Mouse (Mus musculus): ENCODE results near the gene Zmynd8. TPM values are rescaled to one million over a fixed set of nuclear protein-coding genes. Genes with fewer than 3 reads are reported as not detected.
A peak's percentile ranks its signal among the peaks of the same experiment; 100 is the strongest.

The Zmynd8 gene
- polyA plus RNA-seq, 1 experiment from 2014 or later = 79.5 TPM

DNA sequence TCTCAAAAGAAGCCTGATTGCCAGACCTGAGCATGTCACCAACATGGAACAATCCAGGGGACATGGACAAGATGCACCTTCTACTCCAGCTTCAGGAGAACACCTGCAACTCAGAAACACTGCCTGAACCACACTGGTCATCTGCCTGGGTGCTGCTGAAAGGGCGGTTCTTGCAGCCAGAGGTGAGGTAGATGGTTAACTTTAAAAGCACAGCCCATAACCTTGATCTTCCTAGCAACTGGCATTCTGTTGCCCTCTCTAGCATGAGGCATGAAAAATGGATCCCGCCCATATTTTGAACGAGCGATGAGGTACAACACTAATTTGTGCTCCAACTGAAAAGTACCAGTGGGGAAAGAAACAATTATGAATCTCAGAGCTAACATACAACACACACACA, 21.6 kb downstream of the Zmynd8 start:
- ATAC-seq (ENCODE audit: low FRiP score) = no peak
- H3K9ac ChIP-seq (replicated peaks) = peak overlapping the region; percentile 44
- H3K27me3 ChIP-seq (replicated peaks) = no peaks in the 10 kb centered on the region
- WGBS = 40% methylated on average over 4 of the region's 4 CpGs
- H3K36me3 ChIP-seq = peaks cover 9% of the 10 kb centered on the region
- H3K4me2 ChIP-seq = peak overlapping the region; percentile 73
- H3K4me1 ChIP-seq = peaks cover 94% of the 10 kb centered on the region
- peak overlapping the region; percentile 31 for H3K4me3 ChIP-seq (replicated peaks)
- H3K9me3 ChIP-seq (replicated peaks) = no peaks in the 10 kb centered on the region
- H3K27ac ChIP-seq (replicated peaks) = peak overlapping the region; percentile 94

DNA sequence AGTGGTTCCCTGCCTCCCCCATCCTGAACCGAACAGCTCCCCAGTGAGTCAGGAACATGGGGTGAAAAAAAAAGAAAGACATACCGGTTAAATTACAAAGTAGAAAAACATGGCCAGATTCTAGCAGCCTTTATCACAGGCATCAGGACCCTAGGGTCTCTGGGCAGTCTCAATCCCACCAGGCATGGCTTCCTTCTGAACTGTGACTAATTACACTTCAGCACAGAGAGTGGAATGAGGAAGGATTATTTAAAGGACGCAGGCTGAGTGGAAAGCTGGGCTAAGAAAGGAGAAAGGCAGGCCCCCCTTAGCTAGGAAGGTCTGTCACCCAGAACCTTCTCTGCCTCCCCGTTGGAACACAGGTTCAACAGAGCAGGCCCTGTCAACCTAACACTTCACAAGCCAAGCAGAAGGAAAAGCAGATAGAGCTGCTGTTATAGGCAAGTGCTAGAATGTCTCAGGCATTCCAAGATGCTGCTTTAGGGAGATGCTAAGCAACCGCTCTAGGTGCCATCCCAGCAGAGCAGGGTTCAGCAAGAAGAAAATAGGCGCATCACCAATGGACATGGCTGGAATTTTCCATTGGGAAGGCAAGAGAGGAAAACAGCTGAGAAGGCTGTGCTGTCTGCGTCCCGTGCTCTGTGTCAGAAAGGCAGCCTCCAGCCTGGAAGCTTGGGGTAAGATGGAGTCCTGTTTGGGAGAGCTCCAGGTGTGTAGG, 22.5 kb downstream of the Zmynd8 start:
- H3K4me1 ChIP-seq = peaks cover 92% of the 10 kb centered on the region
- H3K9me3 ChIP-seq (replicated peaks) = no peaks in the 10 kb centered on the region
- H3K27me3 ChIP-seq (replicated peaks) = no peaks in the 10 kb centered on the region
- no peak for ATAC-seq (ENCODE audit: low FRiP score)
- H3K9ac ChIP-seq (replicated peaks) = peak overlapping the region; percentile 44
- 25% methylated on average over 8 of the region's 8 CpGs for WGBS
- peaks cover 9% of the 10 kb centered on the region for H3K36me3 ChIP-seq
- H3K4me3 ChIP-seq (replicated peaks) = peak overlapping the region; percentile 17
- peak overlapping the region; percentile 73 for H3K4me2 ChIP-seq
- H3K27ac ChIP-seq (replicated peaks) = peak overlapping the region; percentile 94

DNA sequence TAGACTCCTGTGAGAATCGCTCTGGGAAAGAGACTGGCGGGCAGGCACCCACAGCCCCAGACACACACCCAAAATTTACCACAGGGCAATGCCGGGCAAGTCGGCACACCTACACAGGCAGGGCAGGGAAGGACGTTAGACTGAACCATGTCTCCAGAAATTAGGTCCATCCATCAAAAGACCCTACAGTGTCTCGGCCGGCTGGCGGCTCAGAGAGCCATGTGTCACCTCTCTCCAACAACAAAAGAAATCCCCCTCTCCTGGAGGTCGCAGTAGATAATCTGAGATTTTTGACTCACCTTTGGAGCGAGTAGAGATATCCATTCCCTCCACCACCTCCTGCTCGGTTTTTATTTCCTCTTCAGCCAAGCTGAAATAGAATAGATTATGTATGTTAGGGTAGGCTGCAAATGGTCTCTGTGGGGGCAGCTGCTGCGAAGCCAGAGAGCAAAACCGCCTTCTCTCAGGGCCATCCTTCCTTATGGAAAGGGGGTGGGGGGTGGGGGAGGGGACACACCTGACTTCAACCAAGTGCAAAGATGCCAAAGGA, 23.3 kb downstream of the Zmynd8 start:
- no peaks in the 10 kb centered on the region for H3K9me3 ChIP-seq (replicated peaks)
- no peaks in the 10 kb centered on the region for H3K27me3 ChIP-seq (replicated peaks)
- H3K27ac ChIP-seq (replicated peaks) = peak overlapping the region; percentile 94
- H3K9ac ChIP-seq (replicated peaks) = peak overlapping the region; percentile 49
- peak; percentile 14; the same call in 1 of the 2 replicates for ATAC-seq (ENCODE audit: low FRiP score)
- H3K4me1 ChIP-seq = peaks cover 91% of the 10 kb centered on the region
- peaks cover 9% of the 10 kb centered on the region for H3K36me3 ChIP-seq
- 7% methylated on average over 13 of the region's 13 CpGs for WGBS
- H3K4me2 ChIP-seq = peak overlapping the region; percentile 73
- peak overlapping the region; percentile 25 for H3K4me3 ChIP-seq (replicated peaks)

DNA sequence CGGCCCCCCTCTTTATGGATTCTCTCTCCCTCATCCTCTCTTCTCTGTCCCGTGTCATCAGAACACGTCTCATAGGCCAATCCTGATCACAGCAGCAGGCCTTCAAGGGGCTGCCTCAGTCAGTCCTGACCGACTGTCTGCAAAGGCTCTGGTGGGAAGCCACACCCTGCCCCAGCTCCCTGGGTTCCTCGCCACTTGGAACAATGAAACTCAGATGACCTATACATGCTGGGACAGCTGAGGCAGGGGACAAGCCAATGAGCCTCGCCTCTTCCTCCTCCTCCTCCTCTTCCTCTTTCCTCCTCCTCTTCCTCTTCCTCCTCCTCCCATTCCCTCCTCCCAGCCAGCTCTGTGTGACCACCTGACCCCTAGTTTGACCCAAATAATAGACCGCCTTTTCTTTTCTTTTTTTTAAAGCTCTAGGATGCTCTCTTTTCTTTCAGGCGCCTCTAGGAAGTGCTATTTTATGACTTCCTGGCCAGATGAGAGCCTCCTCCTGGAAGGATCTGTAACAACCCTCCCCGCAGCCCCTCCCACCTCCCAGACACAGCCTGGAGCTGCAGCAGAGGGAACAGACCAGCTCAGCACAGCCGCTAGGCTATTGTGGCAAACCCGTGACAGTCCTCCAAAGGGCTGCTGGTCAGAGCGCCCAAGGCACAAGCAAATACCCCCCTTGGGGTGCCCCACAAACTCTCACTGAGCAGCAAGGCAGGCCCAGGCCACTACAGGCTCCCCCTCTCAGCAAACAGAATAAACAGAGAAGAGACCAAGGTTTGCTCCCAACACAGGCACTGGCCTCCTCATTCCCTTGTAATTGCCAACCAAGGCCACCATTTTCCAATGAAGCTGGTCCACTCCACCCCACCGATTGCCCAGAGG, 24.1 kb downstream of the Zmynd8 start:
- Histone ChIP-seq H3K4me3 (replicated peaks) (peak overlapping the region; percentile 25), H3K36me3 (peaks cover 12% of the 10 kb centered on the region), H3K4me2 (peak overlapping the region; percentile 73), H3K9ac (replicated peaks) (peak overlapping the region; percentile 49), H3K27ac (replicated peaks) (peak overlapping the region; percentile 94), H3K4me1 (peaks cover 90% of the 10 kb centered on the region), H3K9me3 (replicated peaks) (no peaks in the 10 kb centered on the region), H3K27me3 (replicated peaks) (no peaks in the 10 kb centered on the region)
- peak; percentile 71 for ATAC-seq (ENCODE audit: low FRiP score)
- WGBS = 13% methylated on average over 13 of the region's 13 CpGs

DNA sequence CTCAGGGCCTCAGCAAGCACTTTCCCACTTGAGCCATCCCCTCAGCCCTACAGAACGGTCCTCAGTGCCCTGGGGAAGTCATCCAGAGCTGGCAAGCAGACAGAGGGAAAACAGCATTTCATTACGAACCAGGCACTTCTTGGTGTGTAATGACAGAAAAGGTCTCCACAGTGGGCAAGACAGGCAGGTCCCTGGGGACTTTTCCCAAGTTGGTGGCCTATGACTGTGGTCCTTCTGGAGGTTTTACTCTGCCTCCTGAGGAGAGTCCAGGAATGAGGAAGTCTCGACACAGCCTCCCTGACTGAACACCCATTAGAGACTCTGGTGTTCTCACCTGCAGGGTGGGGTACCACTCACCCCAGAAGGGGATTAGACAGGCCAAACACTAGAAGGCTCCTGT, 25.0 kb downstream of the Zmynd8 start:
- no peak overlapping the region for H3K4me2 ChIP-seq
- peaks cover 90% of the 10 kb centered on the region for H3K4me1 ChIP-seq
- WGBS = 45% methylated on average over 3 of the region's 3 CpGs
- H3K9ac ChIP-seq (replicated peaks) = no peak overlapping the region
- H3K4me3 ChIP-seq (replicated peaks) = no peak overlapping the region
- no peak for ATAC-seq (ENCODE audit: low FRiP score)
- H3K27ac ChIP-seq (replicated peaks) = peak overlapping the region; percentile 94
- no peaks in the 10 kb centered on the region for H3K27me3 ChIP-seq (replicated peaks)
- H3K36me3 ChIP-seq = peaks cover 12% of the 10 kb centered on the region
- no peaks in the 10 kb centered on the region for H3K9me3 ChIP-seq (replicated peaks)

DNA sequence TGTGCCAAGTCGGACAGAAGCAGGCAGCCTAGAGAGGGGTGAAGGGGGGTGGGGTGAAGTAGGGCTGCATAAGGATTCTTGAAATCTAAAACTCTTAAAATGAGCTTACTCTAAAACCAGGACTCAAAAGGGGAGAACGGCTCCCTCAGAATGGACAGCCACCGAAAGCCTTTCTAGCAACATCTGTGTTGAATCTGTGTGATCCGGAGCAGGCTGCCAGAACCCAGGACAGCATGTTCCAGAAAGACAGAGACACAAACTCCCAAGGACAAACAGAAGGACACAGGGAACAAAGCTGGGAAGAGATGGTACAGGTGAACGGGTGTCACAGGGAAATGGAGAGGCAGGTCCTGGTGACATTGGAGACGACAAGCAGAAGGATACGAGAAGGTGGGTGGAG, 25.6 kb downstream of the Zmynd8 start:
- 77% methylated on average over 7 of the region's 7 CpGs for WGBS
- H3K36me3 ChIP-seq = peaks cover 12% of the 10 kb centered on the region
- H3K9me3 ChIP-seq (replicated peaks) = no peaks in the 10 kb centered on the region
- ATAC-seq (ENCODE audit: low FRiP score) = no peak
- peak overlapping the region; percentile 94; the same call in 1 of the 2 replicates for H3K27ac ChIP-seq (replicated peaks)
- 0 out of 2 replicates have a peak overlapping the region, but pooled peaks have one; percentile 14 for H3K9ac ChIP-seq (replicated peaks)
- H3K4me1 ChIP-seq = peaks cover 92% of the 10 kb centered on the region
- no peaks in the 10 kb centered on the region for H3K27me3 ChIP-seq (replicated peaks)
- no peak overlapping the region for H3K4me3 ChIP-seq (replicated peaks)
- H3K4me2 ChIP-seq = no peak overlapping the region

DNA sequence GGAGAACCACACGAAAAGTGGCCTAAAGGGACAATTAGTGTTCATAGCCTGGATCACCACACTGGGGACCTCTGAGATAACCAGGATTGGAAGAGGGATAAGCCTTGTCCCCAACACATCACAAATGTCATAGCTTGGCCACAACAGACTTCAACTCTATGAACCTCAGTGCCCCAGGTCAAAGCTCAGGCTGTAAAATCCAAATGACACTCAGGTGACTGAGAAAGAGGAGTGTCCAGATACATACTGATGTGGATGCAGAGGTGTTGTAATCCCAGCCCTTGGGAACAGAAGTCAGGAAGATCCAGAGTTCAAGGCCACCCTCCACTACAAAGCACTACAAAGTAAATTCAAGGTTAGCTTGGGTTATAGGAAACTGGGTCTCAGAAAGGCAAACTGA, 29.6 kb downstream of the Zmynd8 start:
- WGBS = 58% methylated on average over 1 of the region's 1 CpGs
- no peaks in the 10 kb centered on the region for H3K9me3 ChIP-seq (replicated peaks)
- H3K27ac ChIP-seq (replicated peaks) = peak overlapping the region; percentile 78
- no peak overlapping the region for H3K9ac ChIP-seq (replicated peaks)
- peaks cover 78% of the 10 kb centered on the region for H3K4me1 ChIP-seq
- H3K36me3 ChIP-seq = peaks cover 10% of the 10 kb centered on the region
- H3K4me3 ChIP-seq (replicated peaks) = no peak overlapping the region
- H3K27me3 ChIP-seq (replicated peaks) = no peaks in the 10 kb centered on the region
- H3K4me2 ChIP-seq = no peak overlapping the region
- no peak for ATAC-seq (ENCODE audit: low FRiP score)

DNA sequence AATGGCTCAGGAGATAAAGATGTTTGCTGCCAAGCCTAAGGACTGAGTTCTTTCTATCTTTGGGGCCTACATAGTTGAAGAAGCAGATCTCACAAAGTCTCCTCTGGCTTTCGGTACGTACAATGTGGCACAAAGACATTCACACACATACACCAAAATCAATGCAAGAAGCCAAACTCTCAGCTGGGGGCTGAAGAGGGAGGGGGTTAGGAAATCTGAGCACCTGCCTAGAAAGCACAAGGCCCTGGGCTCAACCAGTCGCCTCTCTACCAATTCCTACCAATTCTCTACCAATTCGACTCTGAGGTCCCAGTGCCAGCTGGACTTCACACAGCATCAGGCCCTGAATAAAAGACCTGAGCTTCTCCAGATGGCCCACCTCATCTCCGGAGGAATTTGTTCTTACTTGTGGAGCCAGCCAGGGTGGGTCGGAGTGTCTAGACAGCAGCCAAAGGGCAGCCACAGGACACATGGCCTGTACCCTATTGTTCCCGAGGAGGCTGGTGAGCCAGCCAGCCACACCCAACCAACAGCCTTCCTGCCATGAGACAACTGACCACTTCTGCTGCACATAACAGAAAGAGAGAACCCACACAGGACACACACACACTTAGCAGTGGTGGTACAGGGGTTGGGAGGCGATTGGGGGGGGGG, 30.2 kb downstream of the Zmynd8 start:
- ATAC-seq (ENCODE audit: low FRiP score) = no peak
- H3K9ac ChIP-seq (replicated peaks) = no peak overlapping the region
- H3K4me2 ChIP-seq = no peak overlapping the region
- no peak overlapping the region for H3K4me3 ChIP-seq (replicated peaks)
- peaks cover 77% of the 10 kb centered on the region for H3K4me1 ChIP-seq
- no peaks in the 10 kb centered on the region for H3K9me3 ChIP-seq (replicated peaks)
- H3K36me3 ChIP-seq = peaks cover 4% of the 10 kb centered on the region
- H3K27ac ChIP-seq (replicated peaks) = peak overlapping the region; percentile 78
- 47% methylated on average over 8 of the region's 8 CpGs for WGBS
- no peaks in the 10 kb centered on the region for H3K27me3 ChIP-seq (replicated peaks)

DNA sequence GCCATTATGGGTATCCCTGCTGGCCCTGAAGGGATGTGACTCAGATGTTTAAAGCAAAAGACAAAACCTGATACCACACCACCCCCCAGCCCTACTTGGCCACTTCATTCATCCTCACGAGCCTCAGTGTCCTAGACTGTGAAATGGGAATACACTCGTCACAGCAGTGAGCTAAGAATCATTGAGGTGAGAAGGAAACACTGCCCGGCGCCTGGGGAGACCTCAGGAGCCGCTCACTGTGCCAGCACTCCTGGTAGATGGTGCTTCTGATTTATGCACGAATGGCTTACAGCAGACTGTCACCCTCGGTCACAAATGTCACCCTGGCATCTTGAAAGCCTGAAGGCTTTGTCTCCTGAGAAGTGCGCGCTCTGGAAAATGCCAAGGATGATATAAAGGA, 31.3 kb downstream of the Zmynd8 start:
- H3K4me2 ChIP-seq = no peak overlapping the region
- no peak for ATAC-seq (ENCODE audit: low FRiP score)
- H3K4me1 ChIP-seq = peaks cover 77% of the 10 kb centered on the region
- H3K9me3 ChIP-seq (replicated peaks) = no peaks in the 10 kb centered on the region
- H3K4me3 ChIP-seq (replicated peaks) = no peak overlapping the region
- H3K9ac ChIP-seq (replicated peaks) = no peak overlapping the region
- WGBS = 36% methylated on average over 9 of the region's 9 CpGs
- H3K36me3 ChIP-seq = peaks cover 3% of the 10 kb centered on the region; the same call in 1 of the 2 replicates
- no peaks in the 10 kb centered on the region for H3K27me3 ChIP-seq (replicated peaks)
- peak overlapping the region; percentile 78 for H3K27ac ChIP-seq (replicated peaks)

DNA sequence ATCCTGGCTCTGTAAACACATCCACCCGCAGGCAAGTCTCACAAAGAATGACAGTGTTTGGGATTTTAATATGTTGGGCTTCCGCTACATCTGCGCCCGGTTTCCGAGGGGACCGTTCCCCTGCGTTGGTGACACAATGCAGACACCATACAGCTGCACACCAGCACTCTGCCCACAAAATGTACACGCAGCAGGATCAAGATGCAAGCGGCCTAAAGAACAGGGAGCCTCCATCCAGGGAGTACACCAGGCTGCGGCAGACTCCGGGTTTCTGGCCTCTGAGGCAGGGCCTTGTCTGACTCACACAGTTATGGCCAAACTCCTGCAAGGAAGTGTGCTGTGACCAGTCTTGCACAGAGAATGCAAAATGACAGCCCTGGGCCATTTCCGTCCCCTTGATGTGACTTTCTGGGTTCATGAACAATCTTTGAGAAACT, 31.8 kb downstream of the Zmynd8 start:
- H3K4me2 ChIP-seq = peak overlapping the region; percentile 19; the same call in 1 of the 2 replicates
- H3K27me3 ChIP-seq (replicated peaks) = no peaks in the 10 kb centered on the region
- peak overlapping the region; percentile 14; the same call in 1 of the 2 replicates for H3K9ac ChIP-seq (replicated peaks)
- H3K4me1 ChIP-seq = peaks cover 79% of the 10 kb centered on the region
- H3K4me3 ChIP-seq (replicated peaks) = no peak overlapping the region
- peak; percentile 19; the same call in 1 of the 2 replicates for ATAC-seq (ENCODE audit: low FRiP score)
- peaks cover 3% of the 10 kb centered on the region; the same call in 1 of the 2 replicates for H3K36me3 ChIP-seq
- peak overlapping the region; percentile 78 for H3K27ac ChIP-seq (replicated peaks)
- WGBS = 21% methylated on average over 12 of the region's 12 CpGs
- H3K9me3 ChIP-seq (replicated peaks) = no peaks in the 10 kb centered on the region

DNA sequence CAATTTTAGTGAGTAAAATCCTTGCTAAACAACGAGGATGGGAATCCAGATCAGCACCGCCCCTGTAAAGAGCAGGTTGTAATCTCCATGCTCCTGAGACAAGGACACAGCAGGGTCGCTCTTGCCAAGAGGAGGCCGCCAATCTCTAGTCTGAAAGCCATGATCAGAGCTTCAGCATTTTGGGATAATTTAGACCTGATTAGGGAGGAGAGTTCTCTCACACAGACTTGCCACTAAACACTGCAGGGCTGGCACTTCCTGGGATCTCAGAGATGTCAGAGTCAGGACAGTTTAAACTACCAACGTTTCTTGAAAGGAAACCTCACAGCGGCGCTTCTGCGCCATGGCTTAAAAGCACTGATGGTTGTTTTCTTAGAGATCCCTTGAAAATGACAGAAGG, 32.4 kb downstream of the Zmynd8 start:
- Histone ChIP-seq H3K9ac (replicated peaks) (peak overlapping the region; percentile 14; the same call in 1 of the 2 replicates), H3K4me2 (no peak overlapping the region), H3K27ac (replicated peaks) (peak overlapping the region; percentile 78), H3K36me3 (peaks cover 3% of the 10 kb centered on the region; the same call in 1 of the 2 replicates), H3K4me3 (replicated peaks) (no peak overlapping the region), H3K4me1 (peaks cover 81% of the 10 kb centered on the region), H3K27me3 (replicated peaks) (no peaks in the 10 kb centered on the region), H3K9me3 (replicated peaks) (no peaks in the 10 kb centered on the region)
- no peak for ATAC-seq (ENCODE audit: low FRiP score)
- WGBS = 34% methylated on average over 8 of the region's 8 CpGs

Data from neural tube, embryonic 15.5 days (tissue).